Mouse (Mus musculus) 416B (cell line): ENCODE data around the gene Padi2.

Source experiments
- DNase-seq: peaks from one replicate; pipeline ENCODE4 v3.0.0; 2011; ENCODE audit warnings: low read depth

Gene Padi2

DNA sequence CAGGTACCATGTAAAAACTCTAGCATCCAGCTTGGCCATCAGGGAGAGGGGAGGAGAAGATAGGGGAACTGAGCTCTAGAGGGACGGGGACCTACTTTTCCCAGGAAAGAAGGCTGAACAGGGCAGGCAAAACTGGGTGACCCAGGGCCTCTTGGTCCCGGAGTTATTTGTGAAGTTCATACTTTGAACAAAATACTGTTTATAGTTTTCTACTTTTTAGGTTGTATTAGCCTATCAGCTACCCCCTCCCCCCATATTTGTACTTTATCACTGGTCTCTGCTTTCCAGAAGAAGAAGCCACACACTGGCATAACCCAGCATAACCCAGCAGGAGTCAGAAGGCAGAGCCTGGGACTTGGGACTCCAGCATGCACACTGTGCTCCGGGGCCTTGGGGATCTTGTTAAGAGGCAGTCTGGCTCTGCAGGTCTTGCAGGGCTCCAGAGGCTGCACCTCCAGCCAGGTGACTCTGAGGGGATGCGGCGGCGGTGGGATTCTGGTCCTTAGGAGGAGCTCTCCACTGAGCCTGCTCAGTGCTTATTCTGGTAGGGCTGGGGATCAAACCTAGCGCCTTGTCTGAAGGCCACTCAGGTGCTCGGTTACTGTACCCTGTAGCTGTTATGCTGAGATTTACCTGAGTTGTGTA is 25.0 kb upstream of the Padi2 start:
- DNase-seq, result no peak

DNA sequence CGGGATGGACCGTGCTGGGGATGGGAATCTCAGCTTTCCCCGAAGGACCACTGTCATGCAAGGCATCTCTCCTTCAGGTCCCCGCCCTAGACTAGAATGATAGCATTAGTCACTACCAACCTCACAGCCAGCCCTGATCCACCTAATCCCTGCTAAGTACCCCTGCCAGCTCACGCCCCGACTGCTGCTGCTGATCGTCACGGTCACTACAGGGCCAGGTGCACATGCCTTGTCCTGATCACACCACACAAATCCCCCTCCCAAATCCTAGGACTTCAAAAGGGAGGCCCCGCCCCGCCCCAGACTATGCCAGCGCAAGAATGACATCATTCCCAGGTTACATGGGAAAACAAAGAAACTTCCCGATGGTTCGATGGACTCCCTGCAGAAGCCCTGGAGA is 24.4 kb upstream of the Padi2 start:
- no peak for DNase-seq

DNA sequence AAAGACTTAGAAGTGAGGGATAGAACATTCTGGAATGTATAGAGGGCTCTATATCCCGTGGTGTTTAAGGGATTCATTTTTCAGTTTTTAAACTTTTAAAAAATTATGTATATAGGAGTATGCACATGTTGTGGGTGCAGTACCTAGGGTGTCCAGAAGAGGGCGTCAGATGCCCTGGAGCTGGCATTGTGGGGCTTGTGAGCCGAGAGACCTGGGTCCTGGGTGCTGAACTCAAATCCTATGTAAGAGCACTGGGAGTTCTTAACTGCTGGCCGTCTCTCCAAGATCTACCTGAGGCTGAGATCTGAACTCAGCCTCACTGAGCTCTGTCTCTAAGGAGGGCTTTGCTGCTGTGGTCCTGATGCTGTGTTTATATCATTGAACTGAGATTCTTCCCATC is 23.8 kb upstream of the Padi2 start:
- no peak for DNase-seq

DNA sequence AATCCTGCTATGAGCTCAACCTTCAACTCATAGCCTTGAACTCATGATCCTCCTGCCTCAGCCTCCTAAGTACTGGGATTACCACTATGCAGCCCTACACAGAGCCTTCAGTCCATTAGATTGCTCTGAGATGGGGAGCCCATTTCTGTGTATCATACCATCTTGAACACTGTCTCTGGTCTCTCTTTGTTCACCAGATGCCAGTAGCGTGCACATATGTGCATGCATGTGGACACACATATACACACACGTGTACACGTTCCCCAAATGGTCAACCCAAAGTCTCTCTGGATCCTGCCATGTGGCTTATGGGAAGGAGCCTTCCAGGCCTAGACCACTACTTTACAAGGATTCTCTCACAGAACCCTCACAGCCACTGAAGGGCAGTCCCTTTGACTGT is 23.2 kb upstream of the Padi2 start:
- DNase-seq, result no peak

DNA sequence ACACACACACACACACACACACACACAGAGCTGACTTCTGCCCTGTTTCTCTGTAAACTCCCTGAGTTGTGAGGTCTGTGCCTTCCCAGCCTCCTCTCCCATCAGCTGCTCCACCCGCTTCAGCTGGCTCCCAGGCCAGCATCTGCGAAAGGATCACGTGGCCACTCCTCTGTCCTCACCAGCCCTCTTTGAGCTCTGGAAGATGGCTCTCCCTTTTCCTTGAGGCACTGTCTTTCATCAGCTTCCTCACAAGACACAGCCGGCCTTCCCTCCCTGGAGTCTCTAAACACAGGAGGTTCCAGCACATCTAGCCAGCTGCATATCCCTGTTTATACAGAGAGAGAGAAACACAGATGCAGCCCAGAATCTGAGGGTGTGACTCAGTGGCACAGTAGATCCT is 22.3 kb upstream of the Padi2 start:
- no peak for DNase-seq

DNA sequence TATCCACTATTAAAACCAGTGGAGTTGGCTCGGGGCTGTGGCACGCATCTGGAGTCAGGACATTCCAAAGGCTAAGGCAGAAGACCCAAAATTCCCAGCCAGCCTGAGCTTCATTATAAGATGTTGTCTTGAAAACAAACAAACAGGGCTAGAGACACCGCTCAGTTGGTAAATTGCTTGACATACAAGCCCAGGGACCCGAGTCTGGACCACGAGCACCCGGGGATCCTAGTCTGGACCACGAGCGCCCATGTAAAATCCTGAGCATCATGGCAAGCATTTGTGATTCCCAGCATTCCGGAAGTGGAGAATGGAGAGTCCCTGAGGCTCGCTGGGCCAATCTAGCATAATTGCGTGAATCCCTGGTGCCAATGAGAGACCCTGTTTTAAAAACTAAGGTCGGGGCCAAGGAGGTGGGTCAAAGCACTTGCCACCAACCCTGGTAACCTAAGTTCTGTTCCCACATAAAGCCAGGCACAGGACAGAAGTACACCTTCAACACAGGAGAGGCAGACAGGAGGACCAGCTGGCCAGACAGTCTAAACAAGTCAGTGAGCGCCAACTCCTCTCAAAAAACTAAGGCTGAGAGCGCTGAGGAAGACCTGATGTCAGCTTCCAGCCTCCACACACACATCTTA is 14.5 kb upstream of the Padi2 start:
- DNase-seq, result no peak

DNA sequence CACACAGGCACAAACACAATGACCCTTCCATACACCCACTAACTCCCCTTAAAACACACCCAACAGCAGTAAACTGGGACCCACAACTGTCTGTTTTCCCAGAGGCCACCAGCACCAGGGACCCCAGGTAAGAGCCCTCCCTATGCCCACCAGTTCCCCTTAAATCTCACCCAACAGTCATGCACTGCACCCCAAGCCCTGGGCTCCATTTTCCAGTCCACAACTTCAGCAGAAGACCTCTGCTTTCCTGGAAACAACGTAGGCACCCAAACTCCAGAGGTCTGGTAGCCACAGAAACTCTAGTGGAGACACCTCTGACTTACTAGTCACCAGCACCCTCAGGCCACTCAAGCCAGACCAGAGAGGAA is 14.0 kb upstream of the Padi2 start:
- no peak for DNase-seq

DNA sequence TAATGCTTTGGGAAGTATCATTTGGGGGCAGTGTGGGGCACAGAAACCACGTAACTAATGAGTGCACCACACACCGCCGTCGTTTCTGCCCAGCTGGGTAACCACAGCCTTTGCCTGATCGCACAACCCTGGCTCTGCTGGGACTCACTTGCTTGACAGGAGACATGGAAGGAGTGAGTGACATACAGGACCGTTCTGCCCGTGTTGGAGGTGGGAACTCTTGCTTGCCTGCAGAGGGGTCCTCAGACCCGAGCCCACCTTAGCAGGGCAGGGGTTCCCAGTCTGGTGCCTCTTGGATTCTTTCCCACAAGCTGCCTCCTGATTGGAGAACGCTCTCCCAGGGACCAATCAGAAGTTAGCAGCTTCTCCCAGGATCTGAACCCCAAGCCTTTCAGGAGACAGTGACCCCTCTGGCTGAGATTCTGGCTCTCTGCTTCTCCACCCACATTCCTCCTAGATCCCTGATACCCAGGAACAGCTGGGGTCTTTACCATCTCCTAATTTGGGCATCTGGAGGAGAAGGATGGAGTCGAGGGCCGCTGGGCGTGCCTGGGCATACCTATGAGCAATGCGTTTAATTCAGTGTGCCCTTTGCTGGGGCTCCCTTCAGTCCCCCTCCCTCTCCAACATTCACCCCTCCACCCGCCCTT is 1.2 kb upstream of the Padi2 start:
- peak; percentile 62 for DNase-seq

DNA sequence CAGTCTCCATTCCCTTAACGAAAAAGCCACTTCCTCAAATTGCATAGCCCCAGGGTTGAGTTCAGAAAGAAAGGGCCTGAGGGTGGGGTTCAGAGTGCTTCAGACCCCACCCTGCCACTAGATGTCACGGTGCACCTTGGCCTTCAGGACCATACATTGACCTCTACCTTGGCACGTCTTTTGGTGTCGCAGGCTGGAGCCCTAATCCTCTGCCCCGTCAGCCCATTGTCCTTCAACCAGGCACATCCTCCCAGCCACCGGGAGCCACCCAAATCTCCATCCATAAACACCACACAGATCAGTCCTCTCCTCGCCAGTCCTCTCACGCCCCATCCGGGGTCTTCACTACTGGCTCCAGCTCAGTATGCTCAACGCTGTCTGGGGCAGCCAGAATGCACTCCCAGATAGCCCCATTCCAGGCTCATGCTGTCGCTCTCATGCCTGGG is 695 bp upstream of the Padi2 start:
- peak; percentile 71 for DNase-seq

DNA sequence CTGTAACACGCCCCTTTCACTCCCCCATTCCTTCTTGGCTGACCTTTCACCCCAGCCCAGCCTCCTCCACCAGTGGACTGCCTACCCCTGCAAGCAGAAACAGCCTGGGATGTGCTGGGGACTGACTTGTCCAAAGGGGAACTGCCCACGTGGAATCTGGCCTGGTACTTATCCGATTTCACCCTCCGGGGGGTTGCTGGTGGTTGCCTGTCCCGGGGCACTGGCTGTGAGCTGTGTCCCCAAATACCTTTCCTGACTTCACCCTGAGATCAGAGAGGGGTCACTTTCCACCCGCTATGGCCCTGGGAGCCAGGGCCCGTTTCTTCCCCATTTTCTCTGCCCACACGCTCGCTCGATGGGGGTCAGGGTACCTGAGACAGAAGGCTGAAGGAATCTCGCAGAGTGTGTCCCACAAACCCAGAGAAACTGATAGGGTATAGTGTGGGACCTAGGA is 710 bp downstream of the Padi2 start:
- no peak for DNase-seq

DNA sequence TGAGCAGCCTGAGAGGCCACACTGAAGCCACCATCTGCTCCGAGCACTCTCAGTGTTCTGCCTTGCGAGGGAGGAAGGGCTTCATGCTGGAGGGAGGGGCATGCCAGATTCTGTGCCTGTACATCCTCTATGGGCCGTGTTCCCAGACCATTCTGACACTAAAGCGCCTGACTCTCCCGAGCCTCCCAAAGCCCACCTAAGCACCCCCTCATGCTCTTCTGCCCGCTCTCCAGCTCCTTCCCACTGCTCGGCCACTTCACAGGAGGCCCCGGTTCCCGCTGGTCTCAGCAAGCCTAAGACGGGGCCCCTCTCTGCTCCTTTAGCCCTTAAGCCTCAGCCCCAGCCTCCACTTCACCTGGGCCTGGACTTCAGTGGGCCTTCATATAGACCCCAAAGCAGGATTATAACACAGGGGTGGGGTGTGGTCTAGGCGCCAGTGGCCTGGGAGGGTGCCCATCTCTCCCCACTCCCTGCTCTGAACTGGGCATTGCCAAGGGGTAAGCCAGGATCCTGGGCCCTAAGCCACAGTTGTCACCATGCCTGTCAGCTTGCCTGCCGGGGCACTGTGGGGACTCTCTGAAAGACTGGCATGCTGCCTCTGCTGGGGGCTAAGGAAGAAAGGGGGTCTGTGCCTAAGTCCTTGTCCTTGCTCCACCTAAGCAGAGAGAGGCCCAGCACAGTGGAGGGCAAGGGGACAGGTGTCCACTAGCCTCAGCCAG is 1.3 kb downstream of the Padi2 start:
- no peak for DNase-seq

DNA sequence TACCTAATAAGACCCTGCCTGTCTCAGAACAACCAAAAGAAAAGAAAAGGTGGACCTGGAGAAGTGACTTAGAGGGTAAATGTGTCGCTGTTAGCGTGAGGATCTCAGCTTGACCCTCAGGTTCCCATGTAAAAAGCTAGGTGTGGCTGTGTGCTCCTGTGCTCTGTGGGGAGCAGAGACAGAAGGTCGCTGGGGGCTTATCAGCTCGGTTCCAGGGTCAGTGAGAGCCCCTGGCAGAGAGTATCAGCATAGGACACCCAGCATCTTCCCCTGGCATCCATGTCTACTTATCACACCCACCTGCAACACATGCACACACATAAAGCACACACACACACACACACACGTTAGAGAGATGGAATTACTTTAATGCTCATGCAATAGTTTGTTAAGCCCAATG is 2.5 kb downstream of the Padi2 start:
- no peak for DNase-seq

DNA sequence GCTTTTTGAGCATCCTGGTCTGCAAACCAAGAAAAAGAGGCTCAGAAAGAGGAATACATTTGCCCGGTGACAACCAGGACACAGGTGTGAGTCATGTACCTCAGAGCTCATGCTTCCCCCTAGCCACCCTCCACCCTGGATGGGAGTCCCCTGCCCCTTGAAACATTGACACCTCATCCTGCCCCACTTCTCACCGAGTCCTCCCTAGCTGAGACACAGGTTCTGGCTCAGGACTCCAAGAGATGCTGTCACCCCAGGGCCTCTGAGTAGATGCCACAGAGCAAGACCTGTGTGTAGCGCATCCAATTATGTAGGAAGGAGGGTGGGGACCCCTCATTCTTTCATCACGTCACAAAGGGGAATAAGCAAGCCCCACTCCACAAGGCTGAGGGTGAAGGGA is 3.4 kb downstream of the Padi2 start:
- no peak for DNase-seq

DNA sequence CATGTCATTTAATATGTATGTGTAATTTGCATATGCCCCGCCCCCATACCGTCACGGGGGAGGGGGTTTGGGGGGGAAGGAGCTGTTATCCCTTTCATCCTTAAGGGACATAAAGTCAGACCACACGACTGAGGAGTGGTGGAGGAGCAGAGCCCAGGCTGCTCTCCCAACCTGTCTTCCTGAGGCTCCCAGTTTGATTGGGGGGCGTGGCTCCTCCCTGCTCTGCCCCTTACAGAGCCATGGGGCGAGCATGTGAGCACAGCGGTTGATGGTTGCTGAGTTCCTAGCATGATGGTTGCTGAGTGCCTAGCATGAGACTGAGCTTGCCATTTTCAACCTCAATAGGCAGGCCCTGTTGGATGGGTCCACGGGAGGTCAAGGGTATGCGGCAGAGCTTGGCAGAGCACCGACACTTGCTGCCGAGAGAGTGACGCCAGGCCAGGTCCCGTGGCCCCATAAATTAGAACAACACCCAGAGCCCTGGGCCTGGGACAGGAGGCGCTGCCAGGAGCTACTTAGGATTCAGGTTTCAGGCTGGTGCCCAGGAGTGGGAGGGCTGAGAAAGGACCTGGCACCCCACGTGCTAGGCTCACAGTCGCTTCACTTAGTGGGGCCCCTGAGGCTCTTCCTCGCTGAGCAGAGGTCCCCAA is 4.6 kb downstream of the Padi2 start:
- DNase-seq, result no peak

DNA sequence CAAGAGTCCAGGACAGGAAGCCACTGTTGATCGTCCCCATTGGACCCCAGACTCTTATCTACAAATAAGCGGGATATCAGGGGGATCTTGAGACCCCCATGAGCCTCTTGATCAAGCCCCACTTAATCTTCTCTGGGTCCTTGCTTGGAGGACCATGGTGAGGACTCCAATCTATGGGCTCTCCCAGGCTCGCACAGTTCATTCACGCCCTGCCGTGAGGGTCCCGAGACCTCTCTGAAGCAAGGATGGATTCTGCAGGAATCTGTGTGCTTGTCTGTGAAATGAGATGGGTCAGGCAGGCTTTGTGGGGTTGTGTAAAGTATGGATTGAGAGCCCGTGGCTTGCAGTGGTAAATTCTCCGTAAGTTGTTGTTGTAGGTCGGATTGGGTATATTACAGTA is 5.3 kb downstream of the Padi2 start:
- DNase-seq, result no peak

DNA sequence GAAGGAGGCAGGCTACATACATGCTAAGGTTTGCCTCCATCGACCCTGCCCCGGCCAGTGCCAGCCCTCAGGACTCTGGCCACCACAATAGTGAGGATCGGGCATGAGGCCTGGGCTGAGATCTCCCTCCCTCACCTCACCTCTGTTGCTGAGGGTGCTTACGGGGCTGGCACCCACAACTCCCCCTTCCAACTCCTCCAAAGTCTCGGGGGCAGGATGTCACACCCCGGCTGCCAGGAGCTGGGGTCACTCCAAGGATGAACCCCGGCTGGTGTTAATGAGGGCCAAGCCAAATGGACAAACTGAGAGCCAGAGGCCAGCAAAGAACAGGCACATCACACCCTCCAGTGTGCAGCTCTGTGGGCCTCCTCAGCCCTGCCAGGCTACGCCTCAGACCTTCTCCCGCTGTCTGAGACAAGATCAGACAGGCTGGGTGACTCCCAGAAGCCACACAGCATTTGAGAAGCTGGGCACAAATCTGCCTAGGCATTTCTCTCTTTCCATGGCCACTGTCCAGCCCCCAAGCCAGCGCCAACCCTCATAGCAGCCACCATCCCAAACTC is 6.2 kb downstream of the Padi2 start:
- no peak for DNase-seq

DNA sequence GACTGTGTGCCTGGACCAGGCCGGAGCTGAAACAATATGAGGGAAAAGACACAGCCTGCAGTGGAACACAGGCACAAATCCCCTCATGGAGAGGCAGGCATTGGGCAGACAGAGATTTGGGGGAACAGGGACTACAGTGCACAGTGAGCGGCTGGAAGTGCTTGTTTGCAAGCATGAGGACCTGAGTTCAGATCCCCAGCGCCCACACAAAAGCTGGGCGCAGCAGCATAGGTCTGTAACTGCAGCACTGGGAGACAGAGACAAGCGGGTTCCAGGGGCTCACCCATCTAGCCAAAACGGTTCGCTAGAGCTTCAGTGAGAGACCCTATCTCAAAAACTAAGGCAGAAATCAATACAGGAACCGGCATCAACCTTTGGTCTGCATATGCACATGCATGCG is 7.4 kb downstream of the Padi2 start:
- no peak for DNase-seq

DNA sequence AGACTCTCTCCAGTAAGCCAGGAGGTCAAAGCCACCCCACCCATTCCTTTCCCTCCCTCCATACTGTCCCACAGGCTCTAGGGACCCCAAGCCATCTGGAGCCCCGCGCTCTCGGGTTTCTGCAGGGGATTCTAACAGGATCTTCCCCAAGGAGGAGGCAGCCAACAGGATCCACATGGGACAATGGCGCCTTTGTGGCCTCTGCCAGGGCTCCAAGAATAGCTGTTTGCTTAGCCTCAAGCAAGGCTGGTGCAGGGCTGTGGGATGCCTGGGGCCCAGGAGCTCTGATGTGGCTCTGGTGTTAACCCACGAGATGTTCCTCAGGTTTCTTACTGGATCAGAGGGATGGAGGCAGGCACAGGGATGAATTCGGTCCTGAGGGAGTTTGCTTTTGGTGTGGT is 8.6 kb downstream of the Padi2 start:
- DNase-seq, result no peak

DNA sequence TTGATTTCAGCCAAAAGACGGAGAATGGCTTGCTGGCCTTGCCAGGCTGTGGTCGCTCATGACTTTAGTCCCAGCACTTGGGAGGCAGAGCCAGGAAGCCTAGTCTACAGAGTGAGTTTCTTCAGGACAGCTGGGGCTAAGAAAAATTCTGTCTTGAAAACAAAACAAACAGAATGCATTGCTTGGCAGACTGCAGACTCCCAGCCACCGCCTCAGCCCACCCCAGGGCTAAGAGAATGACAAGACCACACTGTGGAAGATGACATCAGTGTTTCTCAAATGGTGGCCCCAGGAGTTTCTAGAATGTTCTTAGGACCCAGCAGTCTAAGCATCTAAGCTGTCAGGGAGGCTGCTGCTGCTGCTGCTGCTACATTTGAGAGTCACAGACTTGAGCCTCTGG is 9.1 kb downstream of the Padi2 start:
- no peak for DNase-seq

DNA sequence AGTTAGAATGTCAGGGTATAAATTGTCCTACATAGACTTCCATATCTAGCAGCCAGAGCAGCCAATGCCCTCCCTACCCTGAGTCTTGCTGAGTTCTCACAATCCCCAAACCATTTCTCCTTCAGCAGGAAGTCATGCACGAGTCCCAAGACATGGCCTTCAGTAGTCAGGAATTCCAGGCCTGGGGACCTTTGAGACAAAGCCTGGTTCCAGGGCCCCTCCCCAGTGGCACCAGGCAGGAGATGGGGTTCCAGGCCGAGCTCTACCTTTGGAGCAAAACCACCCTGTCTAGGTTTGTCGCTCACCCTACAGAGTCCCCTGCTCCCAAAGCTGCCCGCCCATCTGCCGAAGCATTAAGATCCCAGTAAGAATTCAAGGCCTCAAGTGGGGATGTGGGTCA is 10.2 kb downstream of the Padi2 start:
- no peak for DNase-seq

DNA sequence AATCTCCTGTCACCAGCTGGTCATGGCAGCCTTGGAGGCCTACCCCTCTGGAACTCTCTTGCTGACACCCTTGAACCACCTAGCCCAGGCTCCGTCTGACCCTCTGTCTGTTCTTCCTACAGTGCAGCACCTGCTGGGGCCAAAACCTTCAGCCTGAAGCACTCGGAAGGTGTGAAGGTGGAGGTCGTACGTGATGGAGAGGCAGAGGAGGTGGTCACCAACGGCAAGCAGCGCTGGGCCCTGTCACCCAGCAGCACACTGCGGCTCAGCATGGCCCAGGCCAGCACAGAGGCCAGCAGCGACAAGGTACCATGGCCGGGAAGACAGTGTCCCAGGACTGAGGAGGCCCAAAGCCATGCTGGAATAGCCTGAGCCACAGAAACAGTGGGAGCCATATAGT is 11.3 kb downstream of the Padi2 start:
- DNase-seq, result no peak
